Mouse (Mus musculus) forebrain, embryonic 14.5 days (tissue): ENCODE measurements at regions not wholly inside any gene's neighbourhood (a gene's known extent, or its start where the extent isn't known, plus 50 kb on each side); places are given as distances from the start of the nearest gene placed in this dataset.
A peak's percentile ranks its signal among the peaks of the same experiment; 100 is the strongest.

Source experiments
- ATAC-seq: fragments of 200-750 bp; cut with Nextera tagmentation; 2 replicates; pipeline ENCODE4 v1.8.0; 2017; ENCODE audit warnings: mild to moderate bottlenecking, moderate library complexity
- DNase-seq: peaks from one replicate; pipeline ENCODE4 v3.0.0-alpha.2; 2015; ENCODE audit warnings: low spot score
- H3K27ac ChIP-seq: fragments of 300-500 bp; sonication (generic); 2 replicates; pipeline ENCODE4 v1.5.1; 2014; ENCODE audit warnings: low read depth, mild to moderate bottlenecking, control low read depth, low read length, moderate library complexity
- H3K27me3 ChIP-seq: fragments of 300-500 bp; sonication (generic); replicated peaks from 2 replicates; pipeline ENCODE4 v1.6.1; 2014; ENCODE audit warnings: low read length, control low read depth, mixed read lengths; ENCODE audit not compliant: control insufficient read depth, insufficient read depth
- H3K36me3 ChIP-seq: fragments of 300-500 bp; sonication (generic); 2 replicates; pipeline ENCODE4 v1.6.1; 2014; ENCODE audit warnings: low read length, control low read depth; ENCODE audit not compliant: control insufficient read depth, insufficient read depth
- H3K4me1 ChIP-seq: fragments of 300-500 bp; sonication (generic); 2 replicates; pipeline ENCODE4 v1.6.1; 2014; ENCODE audit warnings: antibody characterized with exemption, low read length, control low read depth; ENCODE audit not compliant: control insufficient read depth, insufficient read depth
- H3K4me2 ChIP-seq: fragments of 300-500 bp; sonication (generic); 2 replicates; pipeline ENCODE4 v1.6.1; 2014; ENCODE audit warnings: mild to moderate bottlenecking, control low read depth, low read length
- H3K4me3 ChIP-seq: fragments of 300-500 bp; sonication (generic); 2 replicates; pipeline ENCODE4 v1.5.1; 2014; ENCODE audit warnings: low read depth, low read length, control low read depth
- H3K9ac ChIP-seq: fragments of 300-500 bp; sonication (generic); 2 replicates; pipeline ENCODE4 v1.6.1; 2014; ENCODE audit warnings: mild to moderate bottlenecking, low read length, control low read depth, moderate library complexity
- H3K9me3 ChIP-seq: fragments of 300-500 bp; sonication (generic); replicated peaks from 2 replicates; pipeline ENCODE4 v1.6.1; 2016; ENCODE audit warnings: low read length, control low read depth, mixed read lengths; ENCODE audit not compliant: control insufficient read depth
- WGBS: fragments of 180-500 bp; shearing (Covaris S2); extraction: QIAGEN DNeasy Blood & Tissue Kit; methylation state at CpG from one replicate; pipeline ENCODE4 v1.1.7; 2014; 5-methylcytosine and 5-hydroxymethylcytosine counted together

- H3K4me1 ChIP-seq, result no peaks in the 10 kb centered on the region
- no peak overlapping the region for H3K9ac ChIP-seq
- H3K36me3 ChIP-seq, result no peaks in the 10 kb centered on the region
- H3K9me3 ChIP-seq, result no peaks in the 10 kb centered on the region
- H3K27me3 ChIP-seq, result no peaks in the 10 kb centered on the region
- H3K4me2 ChIP-seq, result no peak overlapping the region
- peak; percentile 13 for DNase-seq
- no peak overlapping the region for H3K27ac ChIP-seq
- ATAC-seq, result no peak
- H3K4me3 ChIP-seq, result no peak overlapping the region
Observed at GRCm38 (mm10) chr7:95082248-95082647, 1088.8 kb upstream of the Tenm4 start.

- Histone ChIP-seq H3K4me2 (no peak overlapping the region), H3K27me3 (no peaks in the 10 kb centered on the region), H3K27ac (no peak overlapping the region), H3K4me1 (no peaks in the 10 kb centered on the region), H3K36me3 (no peaks in the 10 kb centered on the region), H3K4me3 (no peak overlapping the region), H3K9ac (no peak overlapping the region), H3K9me3 (no peaks in the 10 kb centered on the region)
- DNase-seq, result peak; percentile 24
- 63% methylated on average over 2 of the region's 2 CpGs for WGBS
- no peak for ATAC-seq
Observed at GRCm38 (mm10) chr7:95084328-95084727, 1086.7 kb upstream of the Tenm4 start.

GRCm38 (mm10) chr7:95091360-95091759 lies 1079.7 kb upstream of the Tenm4 start:
- DNase-seq, result peak; percentile 57
- Histone ChIP-seq H3K9ac (no peak overlapping the region), H3K27ac (no peak overlapping the region), H3K4me2 (no peak overlapping the region), H3K27me3 (no peaks in the 10 kb centered on the region), H3K4me3 (no peak overlapping the region), H3K4me1 (no peaks in the 10 kb centered on the region), H3K9me3 (no peaks in the 10 kb centered on the region), H3K36me3 (no peaks in the 10 kb centered on the region)
- no peak for ATAC-seq

- Histone ChIP-seq H3K36me3 (no peaks in the 10 kb centered on the region), H3K9ac (no peak overlapping the region), H3K27ac (no peak overlapping the region), H3K27me3 (no peaks in the 10 kb centered on the region), H3K9me3 (no peaks in the 10 kb centered on the region), H3K4me2 (no peak overlapping the region), H3K4me3 (no peak overlapping the region), H3K4me1 (no peaks in the 10 kb centered on the region)
- ATAC-seq (no peak), DNase-seq (no peak)
- WGBS, result 83% methylated on average over 4 of the region's 4 CpGs
Observed at GRCm38 (mm10) chr7:95129020-95129419, 1042.0 kb upstream of the Tenm4 start.

- Histone ChIP-seq H3K4me2 (no peak overlapping the region), H3K27ac (no peak overlapping the region), H3K4me3 (no peak overlapping the region), H3K36me3 (no peaks in the 10 kb centered on the region), H3K9me3 (no peaks in the 10 kb centered on the region), H3K4me1 (no peaks in the 10 kb centered on the region), H3K9ac (no peak overlapping the region), H3K27me3 (no peaks in the 10 kb centered on the region)
- DNase-seq, result no peak
- WGBS, result 70% methylated on average over 1 of the region's 1 CpGs
- no peak for ATAC-seq
Observed at GRCm38 (mm10) chr7:95133038-95133437, 1038.0 kb upstream of the Tenm4 start.

GRCm38 (mm10) chr7:95134062-95134625 lies 1036.9 kb upstream of the Tenm4 start:
- 32% methylated on average over 5 of the region's 5 CpGs for WGBS
- H3K9ac ChIP-seq, result no peak overlapping the region
- no peak overlapping the region for H3K4me3 ChIP-seq
- ATAC-seq (peak; percentile 32; the same call in 1 of the 2 replicates), DNase-seq (peak; percentile 4)
- H3K27me3 ChIP-seq, result no peaks in the 10 kb centered on the region
- no peak overlapping the region for H3K4me2 ChIP-seq
- H3K9me3 ChIP-seq, result no peaks in the 10 kb centered on the region
- H3K36me3 ChIP-seq, result no peaks in the 10 kb centered on the region
- H3K27ac ChIP-seq, result no peak overlapping the region
- H3K4me1 ChIP-seq, result no peaks in the 10 kb centered on the region

- H3K27ac ChIP-seq, result no peak overlapping the region
- H3K36me3 ChIP-seq, result no peaks in the 10 kb centered on the region
- H3K4me2 ChIP-seq, result no peak overlapping the region
- H3K27me3 ChIP-seq, result no peaks in the 10 kb centered on the region
- H3K9me3 ChIP-seq, result no peaks in the 10 kb centered on the region
- H3K4me1 ChIP-seq, result no peaks in the 10 kb centered on the region
- H3K4me3 ChIP-seq, result no peak overlapping the region
- DNase-seq (no peak), ATAC-seq (no peak)
- 82% methylated on average over 1 of the region's 1 CpGs for WGBS
- H3K9ac ChIP-seq, result no peak overlapping the region
Observed at GRCm38 (mm10) chr7:95141778-95142177, 1029.3 kb upstream of the Tenm4 start.

GRCm38 (mm10) chr7:95143037-95143436 lies 1028.0 kb upstream of the Tenm4 start:
- no peak for DNase-seq
- Histone ChIP-seq H3K9me3 (no peaks in the 10 kb centered on the region), H3K27ac (no peak overlapping the region), H3K4me3 (no peak overlapping the region), H3K36me3 (no peaks in the 10 kb centered on the region), H3K9ac (no peak overlapping the region), H3K4me2 (no peak overlapping the region), H3K27me3 (no peaks in the 10 kb centered on the region), H3K4me1 (no peaks in the 10 kb centered on the region)
- ATAC-seq, result no peak
- WGBS, result 61% methylated on average over 2 of the region's 2 CpGs
